35 mouse cellular contexts compared by ENCODE assay signal in genomic region chr13:111651020-111651419, GRCm38 (mm10). TPM values are rescaled to one million over a fixed set of nuclear protein-coding genes. Genes with fewer than 3 reads are reported as not detected.
A peak's percentile ranks its signal among the peaks of the same experiment; 100 is the strongest.
DNase-seq lines count a peak whose midpoint lies in the region; ATAC-seq lines count a peak whose summit lies in the region.
"Had no signal": no experiment of that assay in that cellular context is flagged by ENCODE, and none has a peak within 500 bp of the region (broad histone marks: within the 10 kb centered on the region; RNA-seq: fewer than 3 reads in every experiment).

No protein-coding gene starts in this region.

- no peak overlapping the region for H3K4me3 ChIP-seq in forebrain, embryonic 11.5 days (ENCODE audit: low read depth, low read length)
- H3K4me3 ChIP-seq in forebrain, embryonic 10.5 days, result no peak overlapping the region
- no peak overlapping the region for H3K4me3 ChIP-seq in midbrain, embryonic 14.5 days (replicated peaks; ENCODE audit: low read depth, low read length)
- H3K4me3 ChIP-seq in midbrain, embryonic 16.5 days (ENCODE audit: low read depth, low read length), result no peak overlapping the region
- H3K4me3 ChIP-seq in forebrain, embryonic 14.5 days (ENCODE audit: low read depth, low read length), result no peak overlapping the region
- no peak overlapping the region for H3K4me3 ChIP-seq in heart, embryonic 12.5 days
- H3K4me3 ChIP-seq: embryonic facial prominence, embryonic 12.5 days; heart, embryonic 15.5 days; liver, embryonic 12.5 days; megakaryocyte, embryonic 14.5 days; stomach, embryonic 15.5 days had no signal

- H3K9me3 ChIP-seq in forebrain, embryonic 11.5 days (ENCODE audit: control insufficient read depth, low read length), result no peaks in the 10 kb centered on the region
- H3K9me3 ChIP-seq in forebrain, embryonic 10.5 days, result no peaks in the 10 kb centered on the region
- H3K9me3 ChIP-seq in midbrain, embryonic 14.5 days (ENCODE audit: control insufficient read depth, low read length), result no peaks in the 10 kb centered on the region
- H3K9me3 ChIP-seq in midbrain, embryonic 16.5 days (replicated peaks; ENCODE audit: control insufficient read depth, low read length, poor library complexity, severe bottlenecking), result no peaks in the 10 kb centered on the region
- no peaks in the 10 kb centered on the region for H3K9me3 ChIP-seq in forebrain, embryonic 14.5 days (replicated peaks; ENCODE audit: control insufficient read depth, low read length)
- 0 out of 2 replicates have a peak, but pooled peaks cover 5% of the 10 kb centered on the region for H3K9me3 ChIP-seq in heart, embryonic 12.5 days (replicated peaks)
- H3K9me3 ChIP-seq: embryonic facial prominence, embryonic 12.5 days; heart, embryonic 15.5 days; liver, embryonic 12.5 days; stomach, embryonic 15.5 days had no signal

- DNase-seq in forebrain, embryonic 11.5 days (ENCODE audit: low spot score), result no peak
- no peak for DNase-seq in forebrain, embryonic 10.5 days (ENCODE audit: extremely low spot score, low spot score)
- DNase-seq in midbrain, embryonic 14.5 days, result peak; percentile 47
- peak; percentile 78 for DNase-seq in forebrain, embryonic 14.5 days (ENCODE audit: low spot score)
- DNase-seq in adrenal gland, adult 2 months, result no peak
- DNase-seq: adrenal gland, postnatal 10 days; cerebellum, adult 11 months; cerebellum, adult 9-10 months; cerebellum, postnatal 36 days; gastrocnemius, postnatal 10 days; kidney, adult 8-10 months; kidney, postnatal 4 days; left cerebral cortex, postnatal 4 days; liver, postnatal 0 days; lung, postnatal 4 days; right cerebral cortex, postnatal 25 days; thymus, postnatal 25 days had no signal

- no peaks in the 10 kb centered on the region for H3K36me3 ChIP-seq in forebrain, embryonic 11.5 days (ENCODE audit: control insufficient read depth, insufficient read depth, low read length)
- no peaks in the 10 kb centered on the region for H3K36me3 ChIP-seq in forebrain, embryonic 10.5 days (replicated peaks)
- H3K36me3 ChIP-seq in midbrain, embryonic 14.5 days (ENCODE audit: control insufficient read depth, insufficient read depth, low read length), result no peaks in the 10 kb centered on the region
- H3K36me3 ChIP-seq in midbrain, embryonic 16.5 days (ENCODE audit: control insufficient read depth, insufficient read depth, low read length), result no peaks in the 10 kb centered on the region
- H3K36me3 ChIP-seq in forebrain, embryonic 14.5 days (ENCODE audit: control insufficient read depth, insufficient read depth, low read length), result no peaks in the 10 kb centered on the region
- no peaks in the 10 kb centered on the region for H3K36me3 ChIP-seq in heart, embryonic 12.5 days
- H3K36me3 ChIP-seq: embryonic facial prominence, embryonic 12.5 days; G1E; heart, embryonic 15.5 days; liver, embryonic 12.5 days; stomach, embryonic 15.5 days had no signal

- ATAC-seq in forebrain, embryonic 11.5 days (replicated peaks; ENCODE audit: low FRiP score), result peak; percentile 42; the same call in 1 of the 2 replicates
- ATAC-seq in midbrain, embryonic 14.5 days (ENCODE audit: low FRiP score, low TSS enrichment), result no peak
- no peak for ATAC-seq in midbrain, embryonic 16.5 days
- ATAC-seq in forebrain, embryonic 14.5 days, result peak; percentile 85
- ATAC-seq in heart, embryonic 12.5 days (ENCODE audit: insufficient number of reproducible peaks, low FRiP score), result no peak
- ATAC-seq: intestine, embryonic 16.5 days; liver, embryonic 12.5 days; liver, postnatal 0 days had no signal

- no peaks in the 10 kb centered on the region for H3K4me1 ChIP-seq in forebrain, embryonic 11.5 days (replicated peaks; ENCODE audit: control insufficient read depth, insufficient read depth, low read length)
- H3K4me1 ChIP-seq in forebrain, embryonic 10.5 days, result no peaks in the 10 kb centered on the region
- H3K4me1 ChIP-seq in midbrain, embryonic 14.5 days (ENCODE audit: control insufficient read depth, insufficient read depth, low read length), result no peaks in the 10 kb centered on the region
- no peaks in the 10 kb centered on the region for H3K4me1 ChIP-seq in midbrain, embryonic 16.5 days (ENCODE audit: control insufficient read depth, insufficient read depth, low read length)
- no peaks in the 10 kb centered on the region for H3K4me1 ChIP-seq in forebrain, embryonic 14.5 days (ENCODE audit: control insufficient read depth, insufficient read depth, low read length)
- H3K4me1 ChIP-seq in heart, embryonic 12.5 days (replicated peaks), result no peaks in the 10 kb centered on the region
- H3K4me1 ChIP-seq: embryonic facial prominence, embryonic 12.5 days; heart, embryonic 15.5 days; stomach, embryonic 15.5 days had no signal

- no peaks in the 10 kb centered on the region for H3K27me3 ChIP-seq in forebrain, embryonic 11.5 days (ENCODE audit: control insufficient read depth, insufficient read depth, low read length)
- no peaks in the 10 kb centered on the region for H3K27me3 ChIP-seq in forebrain, embryonic 10.5 days (ENCODE audit: poor library complexity, severe bottlenecking)
- no peaks in the 10 kb centered on the region for H3K27me3 ChIP-seq in midbrain, embryonic 14.5 days (ENCODE audit: control insufficient read depth, insufficient read depth, low read length)
- no peaks in the 10 kb centered on the region for H3K27me3 ChIP-seq in midbrain, embryonic 16.5 days (ENCODE audit: control insufficient read depth, insufficient read depth, low read depth, low read length)
- H3K27me3 ChIP-seq in forebrain, embryonic 14.5 days (replicated peaks; ENCODE audit: control insufficient read depth, insufficient read depth, low read length), result no peaks in the 10 kb centered on the region
- no peaks in the 10 kb centered on the region for H3K27me3 ChIP-seq in heart, embryonic 12.5 days (replicated peaks)
- H3K27me3 ChIP-seq: embryonic facial prominence, embryonic 12.5 days; heart, embryonic 15.5 days; liver, embryonic 12.5 days; stomach, embryonic 15.5 days had no signal

- 70% methylated on average over 6 of the region's 6 CpGs for WGBS in forebrain, embryonic 11.5 days
- 83% methylated on average over 6 of the region's 6 CpGs for WGBS in forebrain, embryonic 10.5 days
- WGBS in midbrain, embryonic 14.5 days, result 62% methylated on average over 6 of the region's 6 CpGs
- 47% methylated on average over 6 of the region's 6 CpGs for WGBS in midbrain, embryonic 16.5 days
- 31% methylated on average over 6 of the region's 6 CpGs for WGBS in forebrain, embryonic 14.5 days
- 75% methylated on average over 6 of the region's 6 CpGs for WGBS in heart, embryonic 12.5 days

- no peak overlapping the region for H3K9ac ChIP-seq in forebrain, embryonic 11.5 days (ENCODE audit: low read length)
- no peak overlapping the region for H3K9ac ChIP-seq in midbrain, embryonic 14.5 days (replicated peaks; ENCODE audit: low read length)
- H3K9ac ChIP-seq in midbrain, embryonic 16.5 days (ENCODE audit: low read depth, low read length), result no peak overlapping the region
- H3K9ac ChIP-seq in forebrain, embryonic 14.5 days (ENCODE audit: low read length), result no peak overlapping the region
- H3K9ac ChIP-seq in heart, embryonic 12.5 days, result no peak overlapping the region
- H3K9ac ChIP-seq: embryonic facial prominence, embryonic 12.5 days; heart, embryonic 15.5 days; liver, embryonic 12.5 days; liver, postnatal 0 days; stomach, embryonic 15.5 days had no signal

- H3K27ac ChIP-seq in forebrain, embryonic 11.5 days (ENCODE audit: low read depth, low read length), result no peak overlapping the region
- H3K27ac ChIP-seq in forebrain, embryonic 10.5 days, result no peak overlapping the region
- H3K27ac ChIP-seq in midbrain, embryonic 14.5 days (replicated peaks; ENCODE audit: low read depth, low read length), result no peak overlapping the region
- no peak overlapping the region for H3K27ac ChIP-seq in midbrain, embryonic 16.5 days (ENCODE audit: low read length)
- H3K27ac ChIP-seq in forebrain, embryonic 14.5 days (ENCODE audit: low read depth, low read length), result no peak overlapping the region
- H3K27ac ChIP-seq in heart, embryonic 12.5 days (ENCODE audit: poor library complexity, severe bottlenecking), result no peak overlapping the region
- H3K27ac ChIP-seq: embryonic facial prominence, embryonic 12.5 days; heart, embryonic 15.5 days; kidney, postnatal 0 days; liver, embryonic 12.5 days; stomach, embryonic 15.5 days had no signal

- no peak overlapping the region for H3K4me2 ChIP-seq in forebrain, embryonic 11.5 days (ENCODE audit: low read depth, low read length, severe bottlenecking)
- no peak overlapping the region for H3K4me2 ChIP-seq in midbrain, embryonic 14.5 days (ENCODE audit: low read length)
- no peak overlapping the region for H3K4me2 ChIP-seq in midbrain, embryonic 16.5 days (ENCODE audit: low read length)
- no peak overlapping the region for H3K4me2 ChIP-seq in forebrain, embryonic 14.5 days (ENCODE audit: low read length)
- H3K4me2 ChIP-seq in heart, embryonic 12.5 days, result no peak overlapping the region
- H3K4me2 ChIP-seq: embryonic facial prominence, embryonic 12.5 days; heart, embryonic 15.5 days; liver, embryonic 12.5 days; stomach, embryonic 15.5 days had no signal

RNA-seq across cellular contexts. Expression of gene Mier3, which starts 29.8 kb away (rescaled TPM):
- 22.8 and 25.3 TPM in 2 replicates for polyA plus RNA-seq in forebrain, embryonic 11.5 days (2014; fragmentation: Nextera tagmentation; extraction: Ambion mirVana)
- 18.7 and 19.7 TPM in 2 replicates for polyA plus RNA-seq in forebrain, embryonic 10.5 days (2016; fragmentation: Nextera tagmentation; extraction: Ambion mirVana)
- 27.5 and 27.9 TPM in 2 replicates for polyA plus RNA-seq in midbrain, embryonic 14.5 days (2014; fragmentation: Nextera tagmentation; extraction: Ambion mirVana)
- polyA plus RNA-seq in midbrain, embryonic 16.5 days (2015; fragmentation: Nextera tagmentation; extraction: Ambion mirVana), result 18.9 and 19.5 TPM in 2 replicates
- polyA plus RNA-seq in forebrain, embryonic 14.5 days (2014; fragmentation: Nextera tagmentation; extraction: Ambion mirVana), result 22.2 and 26.8 TPM in 2 replicates
- 10 to 100 TPM; 31.0 to 50.1 TPM for total RNA-seq in adrenal gland, adult 2 months (2021)
- polyA plus RNA-seq in adrenal gland, adult 2 months (2012; rRNA removed), result 2.7 and 3.7 TPM in 2 replicates
- polyA plus RNA-seq in heart, embryonic 12.5 days (2016; fragmentation: Nextera tagmentation; extraction: Ambion mirVana), result 17.3 and 17.6 TPM in 2 replicates

RNA-seq across cellular contexts. Expression of gene Gm10198, which starts 58.4 kb away (rescaled TPM):
- polyA plus RNA-seq in forebrain, embryonic 11.5 days (2014; fragmentation: Nextera tagmentation; extraction: Ambion mirVana), result not detected in 2 replicates
- not detected in 2 replicates for polyA plus RNA-seq in forebrain, embryonic 10.5 days (2016; fragmentation: Nextera tagmentation; extraction: Ambion mirVana)
- polyA plus RNA-seq in midbrain, embryonic 14.5 days (2014; fragmentation: Nextera tagmentation; extraction: Ambion mirVana), result not detected in 2 replicates
- polyA plus RNA-seq in midbrain, embryonic 16.5 days (2015; fragmentation: Nextera tagmentation; extraction: Ambion mirVana), result not detected in 2 replicates
- not detected in 2 replicates for polyA plus RNA-seq in forebrain, embryonic 14.5 days (2014; fragmentation: Nextera tagmentation; extraction: Ambion mirVana)
- total RNA-seq in adrenal gland, adult 2 months (2021), result not detected
- polyA plus RNA-seq in adrenal gland, adult 2 months (2012; rRNA removed), result not detected in 2 replicates
- not detected in 2 replicates for polyA plus RNA-seq in heart, embryonic 12.5 days (2016; fragmentation: Nextera tagmentation; extraction: Ambion mirVana)
- total RNA-seq: adrenal gland, postnatal 10 days; G1E; gastrocnemius, postnatal 10 days; heart, postnatal 25 days; layer of hippocampus, adult 8-10 months; layer of hippocampus, postnatal 25 days; left cerebral cortex, postnatal 4 days; monocyte, adult 5-6 weeks; neutrophil, adult 5-6 weeks had no signal
- polyA plus RNA-seq: embryonic facial prominence, embryonic 12.5 days; G1E; gonadal fat pad, adult 2 months; heart, embryonic 15.5 days; intestine, embryonic 16.5 days; kidney, postnatal 0 days; limb, embryonic 14.5 days; liver, embryonic 12.5 days; liver, postnatal 0 days; lung, embryonic 16.5 days; stomach, embryonic 15.5 days had no signal

Comparison
In these comparisons a context has a peak if more than half of its experiments do, and no peak if none do; other contexts are left out.
1. DNase-seq: peak in midbrain, embryonic 14.5 days (single experiment) and forebrain, embryonic 14.5 days (single experiment); none in forebrain, embryonic 11.5 days (single experiment), forebrain, embryonic 10.5 days (single experiment) and adrenal gland, adult 2 months (single experiment).
2. ATAC-seq: peak in forebrain, embryonic 11.5 days (single experiment) and forebrain, embryonic 14.5 days (single experiment); none in midbrain, embryonic 14.5 days (single experiment), midbrain, embryonic 16.5 days (single experiment) and heart, embryonic 12.5 days (single experiment).